Mouse (Mus musculus) cerebellum, adult 2 months (tissue): ENCODE measurements around the gene Tbc1d17.

Source experiments
- CTCF ChIP-seq: fragments of 200-500 bp; IDR thresholded peaks from 2 replicates; pipeline ENCODE4 v1.5.1; 2011; ENCODE audit warnings: low read depth, mild to moderate bottlenecking, control low read depth, low read length, moderate library complexity, borderline replicate concordance; ENCODE audit not compliant: insufficient read depth
- POLR2A ChIP-seq: fragments of 200-500 bp; IDR thresholded peaks from 2 replicates; pipeline ENCODE4 v1.6.1; 2011; ENCODE audit warnings: low read length, control low read depth, borderline replicate concordance; ENCODE audit not compliant: insufficient read depth

DNA sequence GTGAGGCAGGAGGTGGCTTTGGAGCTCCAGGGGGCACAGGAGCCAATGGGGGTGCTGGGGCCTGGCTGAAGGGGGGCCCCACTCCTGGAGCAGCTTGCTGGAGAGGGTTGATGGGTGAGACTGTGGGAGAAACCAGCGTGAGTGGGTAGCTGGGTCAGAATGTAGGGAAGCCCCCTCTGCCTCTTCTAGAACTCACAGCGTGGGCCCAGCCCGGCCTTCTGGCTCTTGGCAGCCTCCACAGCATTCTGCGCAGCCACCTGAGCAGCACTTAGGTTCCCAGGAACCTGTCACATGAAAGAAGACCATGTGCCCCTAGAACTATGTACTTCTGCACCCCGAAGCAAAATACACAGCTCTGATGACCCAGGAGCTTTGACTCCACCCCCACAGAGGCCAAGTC, 35.8 kb upstream of the Tbc1d17 start:
- TF ChIP-seq CTCF (no peak), POLR2A (no peak)
